Mouse (Mus musculus) left cerebral cortex, postnatal 36 days (tissue): Measurements from ENCODE around the gene Igf1r. TPM values are rescaled to one million over a fixed set of nuclear protein-coding genes. Genes with fewer than 3 reads are reported as not detected.
"Not testable (repeated sequence)": the region's sequence is repeated elsewhere in the genome, so short reads cannot be mapped to it uniquely, and the experiment has no call there.

Experiments used
- DNase-seq, 2 experiments: peaks; one replicate each; pipeline ENCODE4 v3.0.0; 2021 to 2022; ENCODE audit warnings: low spot score in 2 of 2, mixed read lengths in 1 of 2
- intact Hi-C: fragments of 180-260 bp; cut with DNase I; formaldehyde crosslinking; loops from one replicate; pipeline ENCODE4 v1.15.1; 2025
- total RNA-seq, 2 experiments: library from RNA; stranded (reverse); gene quantifications; 2 replicates each; pipeline ENCODE4 v1.2.3; 2021

Gene Igf1r
- total RNA-seq, 2 experiments from 2014 or later: 38.4 to 62.0 TPM

GRCm38 (mm10) chr7:68266691-68267090 is 314.1 kb downstream of the Igf1r start:
- no peak for DNase-seq
- intact Hi-C loops: no loop called here

GRCm38 (mm10) chr7:68270551-68270950 is 317.9 kb downstream of the Igf1r start:
- intact Hi-C loops: no loop called here
- DNase-seq: no peak

- no peak for DNase-seq
Observed at GRCm38 (mm10) chr7:68271816-68272215, 319.2 kb downstream of the Igf1r start.

GRCm38 (mm10) chr7:68272607-68273006 is 320.0 kb downstream of the Igf1r start:
- DNase-seq: no peak
- intact Hi-C loops: no loop called here

More at GRCm38 (mm10) chr7:68271816-68272215, 319.2 kb downstream of the Igf1r start:
- intact Hi-C loops: no loop called here

- DNase-seq: no peak
- intact Hi-C loops: no loop called here
Observed at GRCm38 (mm10) chr7:68273515-68273914, 320.9 kb downstream of the Igf1r start, which contains the start of gene Fam169b. Gene Fam169b, plus strand, starts transcription at chr7:68273839.

GRCm38 (mm10) chr7:68274218-68274617 is 321.6 kb downstream of the Igf1r start:
- intact Hi-C loops: no loop called here
- no peak for DNase-seq

GRCm38 (mm10) chr7:68274951-68275350 is 322.3 kb downstream of the Igf1r start:
- no peak for DNase-seq
- intact Hi-C loops: no loop called here

GRCm38 (mm10) chr7:68275445-68275837 is 322.8 kb downstream of the Igf1r start:
- DNase-seq, intact Hi-C loops: not testable (repeated sequence)

GRCm38 (mm10) chr7:68275838-68276731 is 323.5 kb downstream of the Igf1r start:
- intact Hi-C loops: no loop called here
- no peak for DNase-seq

- no peak for DNase-seq
- intact Hi-C loops: no loop called here
Observed at GRCm38 (mm10) chr7:68277054-68277896, 324.6 kb downstream of the Igf1r start.

- intact Hi-C loops: no loop called here
Observed at GRCm38 (mm10) chr7:68277897-68278270, 325.3 kb downstream of the Igf1r start.

GRCm38 (mm10) chr7:68278385-68278784 is 325.8 kb downstream of the Igf1r start:
- DNase-seq: no peak
- intact Hi-C loops: no loop called here

More at GRCm38 (mm10) chr7:68277897-68278270, 325.3 kb downstream of the Igf1r start:
- no peak for DNase-seq

- intact Hi-C loops: no loop called here
- no peak for DNase-seq
Observed at GRCm38 (mm10) chr7:68278908-68279307, 326.3 kb downstream of the Igf1r start.

GRCm38 (mm10) chr7:68279481-68279880 is 326.9 kb downstream of the Igf1r start:
- no peak for DNase-seq
- intact Hi-C loops: no loop called here

- no peak for DNase-seq
- intact Hi-C loops: no loop called here
Observed at GRCm38 (mm10) chr7:68280352-68280869, 327.8 kb downstream of the Igf1r start.

- intact Hi-C loops: no loop called here
- no peak for DNase-seq
Observed at GRCm38 (mm10) chr7:68281341-68281740, 328.7 kb downstream of the Igf1r start.

GRCm38 (mm10) chr7:68282304-68283132 is 329.9 kb downstream of the Igf1r start:
- intact Hi-C loops: no loop called here
- DNase-seq: no peak

- intact Hi-C loops, DNase-seq: not testable (repeated sequence)
Observed at GRCm38 (mm10) chr7:68283133-68283520, 330.5 kb downstream of the Igf1r start.
